Mouse (Mus musculus): Measurements from ENCODE around the gene Msrb1.
"Not testable (repeated sequence)": the region's sequence is repeated elsewhere in the genome, so short reads cannot be mapped to it uniquely, and the experiment has no call there.

The Msrb1 gene

GRCm38 (mm10) chr17:24736330-24737051 is at the start of gene Msrb1:
Gene Msrb1 (plus strand): TSS chr17:24736642.
- peak; percentile 94 for DNase-seq (ENCODE audit: low spot score)

DNA sequence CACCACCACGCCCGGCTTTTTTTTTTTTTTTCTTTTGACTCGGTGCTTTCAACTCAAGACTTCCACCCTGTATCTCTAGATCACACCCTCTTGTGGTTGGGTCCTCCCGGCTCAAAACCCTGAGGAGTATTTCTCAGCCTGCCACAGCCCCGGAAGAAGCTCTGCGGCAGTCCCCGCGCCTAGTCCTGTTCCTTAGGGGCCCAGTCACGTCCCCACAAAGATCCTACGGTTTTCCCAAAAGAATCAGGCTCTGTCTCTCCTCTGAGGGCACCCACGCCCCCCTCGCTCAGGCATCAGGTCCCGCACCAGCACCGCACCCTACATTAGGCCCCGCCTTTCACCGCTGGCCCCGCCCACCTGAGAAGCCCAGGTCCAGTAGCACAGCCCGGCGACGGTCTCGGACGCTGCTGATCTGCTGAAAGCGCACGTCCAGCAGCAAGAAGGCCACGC is 49.3 kb upstream of the Msrb1 start:
- DNase-seq (ENCODE audit: low spot score), result no peak

GRCm38 (mm10) chr17:24687599-24687998 is 48.8 kb upstream of the Msrb1 start:
- no peak for DNase-seq (ENCODE audit: low spot score)

- no peak for DNase-seq (ENCODE audit: low spot score)
These were observed 47.0 kb upstream of the Msrb1 start, which contains the start of gene Syngr3 for GRCm38 (mm10) chr17:24689251-24690081. Gene Syngr3 (minus strand): TSS chr17:24689955.

- no peak for DNase-seq (ENCODE audit: low spot score)
These were observed 44.1 kb upstream of the Msrb1 start for GRCm38 (mm10) chr17:24692385-24692784.

DNA sequence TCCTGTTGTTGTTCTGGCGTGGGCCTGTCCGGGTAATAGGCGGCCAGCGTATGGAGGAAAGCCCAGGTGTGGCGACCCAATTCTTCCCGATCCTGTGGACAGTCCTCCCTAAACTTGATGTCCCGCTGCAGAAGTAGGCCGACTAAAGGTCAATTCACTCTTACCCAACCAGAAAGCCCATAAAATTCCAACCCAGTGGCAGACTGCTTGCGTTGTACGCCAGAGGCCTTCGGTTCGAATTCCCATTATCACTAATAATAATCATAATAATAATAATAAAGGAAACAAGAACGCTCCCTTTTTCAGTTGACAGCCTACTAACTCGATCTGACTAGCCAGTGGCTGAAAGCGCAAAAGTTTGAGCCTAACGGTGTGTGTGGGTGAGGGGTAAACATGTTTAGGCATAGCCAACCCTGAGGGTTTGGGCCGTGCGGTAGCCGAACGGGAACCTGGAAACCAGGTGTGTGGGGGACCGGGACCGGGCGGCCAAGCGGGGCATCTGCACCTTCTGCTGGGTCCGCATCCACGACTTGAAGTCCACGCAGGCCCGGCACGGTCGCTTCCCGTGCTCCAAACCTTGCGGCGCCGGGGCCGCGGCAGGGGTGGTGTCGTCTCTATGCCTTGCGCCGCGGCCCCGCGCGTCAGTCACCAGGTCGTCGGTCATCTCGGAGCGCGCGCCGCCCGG is 41.0 kb upstream of the Msrb1 start:
- DNase-seq (ENCODE audit: low spot score), result no peak

GRCm38 (mm10) chr17:24696011-24696697 is 40.3 kb upstream of the Msrb1 start, which contains the start of the genes Gfer and Noxo1:
Gene Gfer (minus strand): TSS chr17:24696156.
Gene Noxo1 (plus strand): TSS chr17:24696234.
- DNase-seq (ENCODE audit: low spot score), result peak; percentile 73

- no peak for DNase-seq (ENCODE audit: low spot score)
These were observed 38.5 kb upstream of the Msrb1 start for GRCm38 (mm10) chr17:24697985-24698384.

DNA sequence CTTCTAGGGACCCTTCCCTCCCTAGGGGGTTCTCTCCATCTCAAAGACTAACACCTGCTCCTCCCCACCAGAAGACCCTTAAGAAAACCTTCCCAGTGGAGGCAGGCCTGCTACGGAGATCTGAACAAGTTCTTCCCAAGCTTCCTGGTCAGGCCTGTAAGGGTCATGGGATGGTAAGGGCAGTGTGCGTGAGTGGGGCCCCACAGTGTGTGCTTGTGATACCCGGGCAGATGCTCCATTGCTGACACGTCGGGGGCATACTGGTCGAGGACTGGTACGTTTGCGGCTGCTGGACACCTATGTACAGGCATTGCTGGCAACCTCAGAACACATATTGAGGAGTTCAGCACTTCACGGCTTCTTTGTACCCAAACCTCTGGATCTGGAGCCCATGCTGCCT is 37.7 kb upstream of the Msrb1 start:
- no peak for DNase-seq (ENCODE audit: low spot score)

- no peak for DNase-seq (ENCODE audit: low spot score)
These were observed 37.0 kb upstream of the Msrb1 start for GRCm38 (mm10) chr17:24699473-24699872.

GRCm38 (mm10) chr17:24701251-24701650 is 35.2 kb upstream of the Msrb1 start:
- no peak for DNase-seq (ENCODE audit: low spot score)

DNA sequence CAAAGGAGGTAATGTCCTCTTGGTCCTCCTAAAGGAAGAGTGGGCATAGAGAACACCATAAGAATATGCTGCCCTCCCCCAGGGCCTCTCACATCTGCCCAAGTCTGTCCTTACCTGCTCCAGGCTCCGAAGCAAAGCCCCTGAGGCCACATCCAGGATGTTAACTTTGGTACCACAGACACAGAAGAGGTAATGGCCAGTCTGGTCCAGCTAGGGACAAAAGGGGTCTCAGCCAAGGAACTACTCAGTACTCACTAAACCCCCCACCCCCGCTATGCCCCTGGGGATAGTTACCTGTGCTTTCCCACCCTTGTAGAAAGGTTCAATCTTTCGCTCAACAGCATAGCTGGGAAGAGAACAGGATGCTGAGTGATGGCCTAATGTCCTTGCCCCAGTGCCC is 30.6 kb upstream of the Msrb1 start:
- no peak for DNase-seq (ENCODE audit: low spot score)

DNA sequence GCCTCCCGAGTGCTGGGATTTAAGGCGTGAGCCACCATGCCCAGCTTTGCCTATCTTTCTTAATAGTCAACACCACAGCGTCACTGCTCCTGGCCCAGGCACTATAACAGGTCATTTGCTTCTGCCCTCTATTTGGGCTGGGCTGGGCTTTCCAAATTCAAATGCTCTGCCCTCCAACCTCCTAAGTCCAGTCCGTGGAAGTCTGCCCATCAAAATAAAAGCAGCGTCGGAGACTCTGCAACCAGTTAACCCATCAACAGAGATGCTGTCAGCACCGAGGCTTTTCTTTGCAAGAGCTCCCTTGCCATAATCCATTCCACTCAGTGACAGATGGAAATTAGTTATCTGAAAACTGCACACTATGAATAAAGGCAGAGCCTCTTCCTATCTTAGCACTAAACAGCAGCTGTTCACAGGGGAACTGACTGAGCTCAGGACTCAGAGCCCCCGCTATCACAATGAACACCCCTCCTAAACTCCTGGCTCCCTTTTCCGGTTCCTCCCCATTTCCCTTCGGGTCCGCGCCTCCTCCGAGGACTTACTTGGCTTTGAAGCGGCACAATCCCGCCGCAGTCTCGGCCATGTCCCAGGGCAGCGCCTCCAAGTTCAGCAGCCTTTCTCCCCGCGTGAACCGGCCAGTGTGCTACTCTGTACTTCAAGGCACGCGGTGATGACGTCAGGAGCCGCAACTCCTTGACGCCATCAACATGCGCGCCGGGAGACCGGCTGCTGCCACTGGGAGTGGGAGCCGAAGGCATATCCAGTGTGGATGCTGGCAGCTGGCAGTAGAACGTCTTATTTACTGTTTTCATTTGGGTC is 29.3 kb upstream of the Msrb1 start, which contains the start of gene Tbl3:
TSS of gene Tbl3 (minus strand) at position 679 of the 819 bp plus-strand sequence.
- peak; percentile 92 for DNase-seq (ENCODE audit: low spot score)

DNA sequence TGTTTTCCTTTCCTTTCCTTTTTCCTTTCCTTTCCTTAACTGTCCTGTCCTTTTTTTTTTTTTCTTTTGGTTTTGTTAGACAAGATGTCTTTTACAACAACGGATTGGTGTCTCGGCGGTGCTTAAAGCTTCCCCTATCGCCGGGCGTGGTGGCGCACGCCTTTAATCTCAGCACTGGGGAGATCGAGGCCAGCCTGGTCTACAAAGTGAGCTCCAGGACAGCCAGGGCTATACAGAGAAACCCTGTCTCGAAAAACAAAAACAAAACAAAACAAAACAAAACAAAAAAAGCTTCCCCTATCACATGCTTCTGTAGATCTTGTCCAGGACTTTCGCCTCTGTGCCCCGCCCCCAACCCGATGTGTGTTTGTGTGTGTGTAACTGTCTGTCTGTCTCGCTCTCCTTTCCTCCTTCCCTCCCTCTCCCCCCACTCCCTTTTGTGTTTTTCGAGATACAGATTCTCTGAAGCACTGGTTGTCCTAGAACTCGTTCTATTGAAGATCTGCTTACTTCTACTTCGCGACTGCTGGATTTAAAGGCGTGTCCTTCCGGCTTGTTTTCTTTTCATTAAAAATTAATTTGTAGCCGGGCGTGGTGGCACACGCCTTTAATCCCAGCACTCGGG is 28.5 kb upstream of the Msrb1 start:
- no peak for DNase-seq (ENCODE audit: low spot score)

- no peak for DNase-seq (ENCODE audit: low spot score)
These were observed 27.8 kb upstream of the Msrb1 start for GRCm38 (mm10) chr17:24708646-24709045.

DNA sequence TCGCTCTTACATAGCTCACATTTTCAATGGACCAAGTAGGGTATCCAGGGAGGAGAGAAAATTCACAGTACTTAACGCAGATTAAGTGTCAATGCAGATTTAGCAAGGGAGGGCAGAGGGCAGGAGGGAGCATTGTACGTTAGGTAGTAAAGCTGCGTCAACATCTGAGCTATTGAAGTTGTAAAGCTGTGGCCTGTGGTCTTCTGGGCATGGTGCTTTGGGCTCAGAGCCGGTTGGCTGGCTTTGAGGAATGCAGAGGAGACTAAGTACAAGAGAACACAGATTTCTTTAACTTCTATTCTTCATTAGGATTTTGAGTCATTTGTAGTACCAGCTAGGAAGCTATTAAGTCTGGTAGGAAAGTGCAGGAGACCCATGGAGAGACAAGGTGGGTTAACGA is 20.9 kb upstream of the Msrb1 start:
- no peak for DNase-seq (ENCODE audit: low spot score)

- no peak for DNase-seq (ENCODE audit: low spot score)
These were observed 20.2 kb upstream of the Msrb1 start for GRCm38 (mm10) chr17:24716166-24716682.

DNA sequence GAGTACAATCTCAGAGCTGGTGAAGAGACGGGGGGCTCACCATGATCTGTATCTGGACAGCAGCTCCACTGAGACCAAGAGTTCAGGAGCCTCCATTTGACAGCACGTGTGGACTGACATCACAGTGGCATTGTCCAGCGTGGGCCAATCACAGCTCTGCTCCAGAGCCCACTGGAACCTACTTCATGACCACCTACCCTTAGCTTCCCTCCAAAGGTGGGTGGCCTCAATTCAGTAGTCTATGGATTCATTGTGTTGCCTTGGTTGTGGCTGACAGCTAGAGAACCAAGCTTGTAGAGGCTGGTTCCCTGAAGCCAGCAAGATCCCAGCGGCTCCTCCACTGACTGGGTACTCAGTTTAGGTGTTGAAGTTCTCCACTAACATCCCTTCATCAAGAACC is 18.5 kb upstream of the Msrb1 start, which contains the start of the genes Rnf151 and Rps2:
TSS of gene Rnf151 (minus strand) at position 121 of the 400 bp plus-strand sequence.
TSS of gene Rps2 (plus strand) at position 174 of the 400 bp plus-strand sequence.
- no peak for DNase-seq (ENCODE audit: low spot score)

GRCm38 (mm10) chr17:24718938-24719337 is 17.5 kb upstream of the Msrb1 start:
- not testable (repeated sequence) for DNase-seq (ENCODE audit: low spot score)

All from left cerebral cortex, adult 11 months (tissue).